Mouse (Mus musculus) CD4-positive, CD25-positive, alpha-beta regulatory T cell, adult 2 months (primary cell): ENCODE data around the gene Nlrc5.
"Not testable (repeated sequence)": the region's sequence is repeated elsewhere in the genome, so short reads cannot be mapped to it uniquely, and the experiment has no call there.

ENCODE experiments used
- DNase-seq: peaks from one replicate; pipeline ENCODE4 v3.0.0-alpha.2; 2012; ENCODE audit warnings: low read depth, low spot score

Gene Nlrc5

GRCm38 (mm10) chr8:94418017-94418416 lies 16.1 kb upstream of the Nlrc5 start:
- DNase-seq = peak; percentile 55

GRCm38 (mm10) chr8:94422270-94422669 lies 11.9 kb upstream of the Nlrc5 start:
- peak; percentile 66 for DNase-seq

- peak; percentile 61 for DNase-seq
These were observed 6.2 kb upstream of the Nlrc5 start for GRCm38 (mm10) chr8:94427953-94428352.

- DNase-seq = no peak
These were observed 5.7 kb upstream of the Nlrc5 start for GRCm38 (mm10) chr8:94428420-94428819.

GRCm38 (mm10) chr8:94429376-94429775 lies 4.8 kb upstream of the Nlrc5 start:
- no peak for DNase-seq

GRCm38 (mm10) chr8:94432212-94432611 lies 1.9 kb upstream of the Nlrc5 start:
- no peak for DNase-seq

- no peak for DNase-seq
These were observed 802 bp downstream of the Nlrc5 start for GRCm38 (mm10) chr8:94434958-94435357.

- DNase-seq = peak; percentile 19
These were observed 1.4 kb downstream of the Nlrc5 start for GRCm38 (mm10) chr8:94435397-94436111.

GRCm38 (mm10) chr8:94436112-94436572 lies 2.0 kb downstream of the Nlrc5 start:
- peak; percentile 29 for DNase-seq

- peak; percentile 20 for DNase-seq
These were observed 2.7 kb downstream of the Nlrc5 start for GRCm38 (mm10) chr8:94436900-94437299.

GRCm38 (mm10) chr8:94438659-94439058 lies 4.5 kb downstream of the Nlrc5 start:
- DNase-seq = no peak

- DNase-seq = no peak
These were observed 5.5 kb downstream of the Nlrc5 start for GRCm38 (mm10) chr8:94439691-94440090.

GRCm38 (mm10) chr8:94440389-94440788 lies 6.2 kb downstream of the Nlrc5 start:
- DNase-seq = peak; percentile 27

GRCm38 (mm10) chr8:94441686-94442085 lies 7.5 kb downstream of the Nlrc5 start:
- no peak for DNase-seq

- DNase-seq = peak; percentile 23
These were observed 9.0 kb downstream of the Nlrc5 start for GRCm38 (mm10) chr8:94443153-94443552.

- DNase-seq = no peak
These were observed 10.3 kb downstream of the Nlrc5 start for GRCm38 (mm10) chr8:94444480-94444879.

GRCm38 (mm10) chr8:94447142-94447541 lies 13.0 kb downstream of the Nlrc5 start:
- DNase-seq = no peak

GRCm38 (mm10) chr8:94447583-94448324 lies 13.6 kb downstream of the Nlrc5 start:
- DNase-seq = peak; percentile 47

GRCm38 (mm10) chr8:94452991-94453390 lies 18.8 kb downstream of the Nlrc5 start:
- not testable (repeated sequence) for DNase-seq

- DNase-seq = peak; percentile 68
These were observed 19.8 kb downstream of the Nlrc5 start for GRCm38 (mm10) chr8:94453868-94454488.

GRCm38 (mm10) chr8:94454905-94455304 lies 20.7 kb downstream of the Nlrc5 start:
- no peak for DNase-seq

GRCm38 (mm10) chr8:94456071-94456470 lies 21.9 kb downstream of the Nlrc5 start:
- DNase-seq = no peak
